Mouse (Mus musculus): ENCODE data around the gene Cdyl. TPM values are rescaled to one million over a fixed set of nuclear protein-coding genes. Genes with fewer than 3 reads are reported as not detected.

Gene Cdyl
- polyA plus RNA-seq, 1 experiment, result 3.8 TPM

DNA sequence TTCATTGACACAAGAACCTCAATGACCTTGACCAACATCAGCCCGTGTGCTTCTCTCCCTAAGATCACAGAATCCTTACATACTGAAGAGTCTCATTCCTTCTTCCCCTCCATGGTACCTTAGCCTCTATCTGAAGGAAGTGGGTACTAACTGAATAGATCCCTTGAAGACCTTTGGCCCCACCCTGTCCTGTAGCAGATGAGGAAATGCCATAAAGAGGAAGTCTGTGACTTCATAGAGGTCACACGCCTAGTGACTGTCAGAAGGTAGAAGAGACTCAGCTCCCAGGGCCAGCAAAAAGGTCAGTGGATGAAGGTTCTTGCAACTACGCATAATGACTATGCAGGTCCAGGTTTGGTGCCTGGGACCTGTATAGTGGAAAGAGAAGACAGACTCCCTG, 5.8 kb downstream of the Cdyl start:
- H3K27ac ChIP-seq (ENCODE audit: insufficient read depth, low read depth, low read length), result no peak overlapping the region
- TF ChIP-seq POLR2A (IDR thresholded peaks at IDR 0.05; ENCODE audit: low read depth, low read length) (no peak), CTCF (IDR thresholded peaks at IDR 0.05; ENCODE audit: extremely low read depth, insufficient read length, insufficient replicate concordance, low read depth, low read length) (no peak)
- no peak overlapping the region for H3K4me3 ChIP-seq (ENCODE audit: low read depth, low read length)
- H3K4me1 ChIP-seq (ENCODE audit: control insufficient read depth, insufficient read depth, insufficient read length, low read length), result peaks cover 7% of the 10 kb centered on the region; the same call in 1 of the 2 replicates
- 62% methylated on average over 3 of the region's 3 CpGs for WGBS
- no peaks in the 10 kb centered on the region for H3K36me3 ChIP-seq (ENCODE audit: control insufficient read depth, insufficient read depth, low read length)
- H3K27me3 ChIP-seq (ENCODE audit: control insufficient read depth, insufficient read depth, low read length), result no peaks in the 10 kb centered on the region

DNA sequence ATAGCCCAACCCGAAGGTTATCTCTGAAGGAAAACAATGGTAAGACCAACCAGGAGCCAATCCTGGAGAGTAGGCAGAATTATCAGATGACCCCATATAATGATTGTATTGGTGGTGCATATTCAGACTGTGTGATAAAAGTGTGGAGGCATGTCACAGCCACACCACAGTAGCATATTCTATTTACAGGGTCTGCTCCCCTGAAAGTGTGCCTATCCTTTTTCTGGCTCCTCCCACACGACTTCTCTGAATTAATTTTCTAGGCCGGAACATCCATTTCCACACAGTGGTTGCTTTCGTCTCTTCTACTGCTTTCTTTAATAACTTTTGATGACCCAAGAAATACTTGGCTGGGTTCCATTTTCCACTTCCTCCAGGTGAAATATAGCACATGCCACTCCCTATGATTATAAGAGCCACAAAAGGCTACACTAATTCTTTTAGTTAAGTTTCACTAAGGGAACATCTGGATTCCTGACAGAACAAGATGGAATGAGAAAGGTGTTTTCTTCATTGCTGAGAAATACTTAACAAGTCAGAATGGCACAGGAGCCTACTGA, 10.4 kb downstream of the Cdyl start:
- no peak overlapping the region for H3K4me3 ChIP-seq (ENCODE audit: low read depth, low read length)
- no peaks in the 10 kb centered on the region for H3K27me3 ChIP-seq (ENCODE audit: control insufficient read depth, insufficient read depth, low read length)
- H3K36me3 ChIP-seq (ENCODE audit: control insufficient read depth, insufficient read depth, low read length), result no peaks in the 10 kb centered on the region
- peaks cover 11% of the 10 kb centered on the region; the same call in 1 of the 2 replicates for H3K4me1 ChIP-seq (ENCODE audit: control insufficient read depth, insufficient read depth, insufficient read length, low read length)
- H3K27ac ChIP-seq (ENCODE audit: insufficient read depth, low read depth, low read length), result peak overlapping the region; percentile 20
- TF ChIP-seq CTCF (IDR thresholded peaks at IDR 0.05; ENCODE audit: extremely low read depth, insufficient read length, insufficient replicate concordance, low read depth, low read length) (no peak), POLR2A (IDR thresholded peaks at IDR 0.05; ENCODE audit: low read depth, low read length) (no peak)
- 13% methylated on average over 4 of the region's 4 CpGs for WGBS

DNA sequence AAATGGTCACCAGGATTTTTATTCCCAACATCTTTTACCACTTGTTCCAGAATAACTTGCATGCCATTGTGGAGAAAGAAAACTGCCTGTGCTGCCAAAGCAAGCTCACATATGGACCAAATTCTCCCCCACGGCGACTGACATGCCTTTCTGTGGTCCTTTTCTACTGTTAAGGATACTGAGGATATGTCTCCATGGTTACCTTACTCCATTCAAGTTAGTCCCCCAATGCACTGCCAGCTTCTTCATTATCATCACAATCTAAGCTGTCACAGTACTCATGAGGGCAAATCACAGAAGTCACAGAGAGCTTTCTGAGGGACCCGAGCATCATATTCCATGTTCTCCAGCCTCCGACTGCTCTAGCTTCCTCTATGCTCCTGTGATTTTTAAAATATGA, 11.2 kb downstream of the Cdyl start:
- no peaks in the 10 kb centered on the region for H3K27me3 ChIP-seq (ENCODE audit: control insufficient read depth, insufficient read depth, low read length)
- 90% methylated on average over 4 of the region's 4 CpGs for WGBS
- H3K4me3 ChIP-seq (ENCODE audit: low read depth, low read length), result no peak overlapping the region
- H3K36me3 ChIP-seq (ENCODE audit: control insufficient read depth, insufficient read depth, low read length), result no peaks in the 10 kb centered on the region
- peaks cover 6% of the 10 kb centered on the region; the same call in 1 of the 2 replicates for H3K4me1 ChIP-seq (ENCODE audit: control insufficient read depth, insufficient read depth, insufficient read length, low read length)
- H3K27ac ChIP-seq (ENCODE audit: insufficient read depth, low read depth, low read length), result peak overlapping the region; percentile 22; the same call in 1 of the 2 replicates
- TF ChIP-seq CTCF (IDR thresholded peaks at IDR 0.05; ENCODE audit: extremely low read depth, insufficient read length, insufficient replicate concordance, low read depth, low read length) (no peak), POLR2A (IDR thresholded peaks at IDR 0.05; ENCODE audit: low read depth, low read length) (no peak)

DNA sequence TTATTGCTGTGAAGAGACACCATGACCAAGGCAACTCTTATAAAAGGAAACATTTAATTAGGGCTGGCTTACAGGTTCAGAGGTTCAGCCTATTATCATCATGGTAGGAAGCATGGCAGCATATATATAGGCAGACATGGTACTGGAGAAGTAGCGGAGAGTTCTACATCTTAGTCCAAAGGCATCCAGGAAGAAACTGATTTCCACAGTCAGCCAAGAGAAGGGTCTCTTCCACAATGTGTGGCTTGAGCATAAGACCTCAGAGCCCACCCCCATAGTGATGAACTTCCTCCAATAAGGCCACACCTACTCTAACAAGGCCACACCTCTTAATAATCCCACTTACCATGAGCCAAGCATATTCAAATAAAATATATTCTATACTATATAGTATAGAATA, 17.3 kb downstream of the Cdyl start:
- peaks cover 4% of the 10 kb centered on the region; the same call in 1 of the 2 replicates for H3K4me1 ChIP-seq (ENCODE audit: control insufficient read depth, insufficient read depth, insufficient read length, low read length)
- H3K4me3 ChIP-seq (ENCODE audit: low read depth, low read length), result no peak overlapping the region
- H3K36me3 ChIP-seq (ENCODE audit: control insufficient read depth, insufficient read depth, low read length), result no peaks in the 10 kb centered on the region
- 97% methylated on average over 1 of the region's 1 CpGs for WGBS
- H3K27me3 ChIP-seq (ENCODE audit: control insufficient read depth, insufficient read depth, low read length), result no peaks in the 10 kb centered on the region
- no peak overlapping the region for H3K27ac ChIP-seq (ENCODE audit: insufficient read depth, low read depth, low read length)
- TF ChIP-seq CTCF (IDR thresholded peaks at IDR 0.05; ENCODE audit: extremely low read depth, insufficient read length, insufficient replicate concordance, low read depth, low read length) (no peak), POLR2A (IDR thresholded peaks at IDR 0.05; ENCODE audit: low read depth, low read length) (no peak)

DNA sequence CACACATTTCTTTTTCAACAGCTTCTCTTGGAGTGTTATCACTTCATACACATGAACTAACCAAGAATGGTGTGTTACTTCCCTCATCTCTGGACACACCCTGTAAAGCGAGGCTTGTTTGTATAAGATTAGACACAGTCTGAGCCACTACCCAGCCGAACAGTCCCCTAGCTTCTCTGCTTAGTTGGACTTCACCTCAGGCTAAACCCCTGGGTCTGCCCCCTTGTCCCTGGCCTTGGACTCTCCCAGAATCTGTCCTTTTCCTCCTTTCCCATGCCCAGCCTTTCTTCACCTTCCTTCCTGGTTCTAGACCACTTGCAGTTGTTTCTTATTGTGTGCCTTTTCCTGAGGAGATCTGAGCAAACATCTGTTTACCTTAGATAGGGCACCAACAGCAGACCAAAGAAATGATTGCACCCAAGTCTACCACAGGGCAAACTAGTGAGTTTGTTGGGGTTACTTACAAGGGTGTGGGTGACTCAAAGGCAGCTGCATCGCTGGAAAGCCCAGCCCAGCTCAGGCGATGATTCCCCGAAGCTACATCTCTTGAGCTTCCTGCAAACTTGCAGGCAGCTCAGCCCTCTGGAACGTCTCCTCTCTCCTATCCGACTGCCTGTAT, 17.9 kb downstream of the Cdyl start:
- H3K36me3 ChIP-seq (ENCODE audit: control insufficient read depth, insufficient read depth, low read length), result no peaks in the 10 kb centered on the region
- H3K27ac ChIP-seq (ENCODE audit: insufficient read depth, low read depth, low read length), result peak overlapping the region; percentile 17; the same call in 1 of the 2 replicates
- WGBS, result 18% methylated on average over 7 of the region's 7 CpGs
- TF ChIP-seq CTCF (IDR thresholded peaks at IDR 0.05; ENCODE audit: extremely low read depth, insufficient read length, insufficient replicate concordance, low read depth, low read length) (no peak), POLR2A (IDR thresholded peaks at IDR 0.05; ENCODE audit: low read depth, low read length) (no peak)
- no peaks in the 10 kb centered on the region for H3K27me3 ChIP-seq (ENCODE audit: control insufficient read depth, insufficient read depth, low read length)
- no peak overlapping the region for H3K4me3 ChIP-seq (ENCODE audit: low read depth, low read length)
- H3K4me1 ChIP-seq (ENCODE audit: control insufficient read depth, insufficient read depth, insufficient read length, low read length), result peaks cover 4% of the 10 kb centered on the region; the same call in 1 of the 2 replicates

DNA sequence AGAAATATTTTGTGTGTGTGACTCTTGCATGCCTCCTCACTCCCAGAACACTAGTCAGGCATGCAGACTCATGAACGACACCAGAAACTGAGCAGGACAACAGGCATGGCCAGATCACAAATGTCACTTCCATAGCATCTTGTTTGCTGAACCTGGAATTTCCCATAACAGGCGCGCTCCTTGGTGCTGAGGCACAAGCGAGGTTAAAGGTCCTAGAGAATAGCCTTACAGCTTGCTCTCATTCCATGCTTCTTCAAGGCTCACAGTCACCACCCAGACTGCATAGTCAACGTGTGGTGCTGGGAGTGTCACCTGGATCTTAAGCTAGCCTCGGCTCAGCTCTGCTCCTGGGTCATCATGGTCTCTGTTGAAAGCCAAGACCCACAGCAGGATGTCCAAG, 19.1 kb downstream of the Cdyl start:
- WGBS, result 86% methylated on average over 6 of the region's 6 CpGs
- Histone ChIP-seq H3K27ac (ENCODE audit: insufficient read depth, low read depth, low read length) (no peak overlapping the region), H3K36me3 (ENCODE audit: control insufficient read depth, insufficient read depth, low read length) (no peaks in the 10 kb centered on the region), H3K27me3 (ENCODE audit: control insufficient read depth, insufficient read depth, low read length) (no peaks in the 10 kb centered on the region), H3K4me1 (ENCODE audit: control insufficient read depth, insufficient read depth, insufficient read length, low read length) (peaks cover 4% of the 10 kb centered on the region; the same call in 1 of the 2 replicates), H3K4me3 (ENCODE audit: low read depth, low read length) (no peak overlapping the region)
- TF ChIP-seq CTCF (IDR thresholded peaks at IDR 0.05; ENCODE audit: extremely low read depth, insufficient read length, insufficient replicate concordance, low read depth, low read length) (no peak), POLR2A (IDR thresholded peaks at IDR 0.05; ENCODE audit: low read depth, low read length) (no peak)

DNA sequence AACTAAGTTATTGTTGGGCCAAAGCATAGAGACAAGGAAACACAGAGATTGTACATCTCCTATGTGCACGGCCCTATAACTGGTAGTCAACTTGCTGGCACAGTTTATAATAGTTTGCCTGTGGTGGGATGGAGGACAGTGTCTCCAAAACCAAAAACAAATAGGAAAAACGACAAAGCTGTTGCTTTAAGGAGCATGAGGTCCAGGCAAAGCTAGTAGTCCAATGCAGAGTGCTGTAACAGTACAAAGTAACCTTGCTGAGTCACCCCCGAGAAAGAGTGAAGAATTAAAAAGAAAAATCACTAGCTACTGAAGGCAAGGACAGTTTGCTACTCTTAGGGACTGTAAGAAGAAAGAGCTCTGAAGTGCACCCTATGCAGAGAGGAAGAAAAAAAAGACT, 21.7 kb downstream of the Cdyl start:
- H3K27ac ChIP-seq (ENCODE audit: insufficient read depth, low read depth, low read length), result no peak overlapping the region
- TF ChIP-seq CTCF (IDR thresholded peaks at IDR 0.05; ENCODE audit: extremely low read depth, insufficient read length, insufficient replicate concordance, low read depth, low read length) (no peak), POLR2A (IDR thresholded peaks at IDR 0.05; ENCODE audit: low read depth, low read length) (no peak)
- H3K27me3 ChIP-seq (ENCODE audit: control insufficient read depth, insufficient read depth, low read length), result no peaks in the 10 kb centered on the region
- H3K4me3 ChIP-seq (ENCODE audit: low read depth, low read length), result no peak overlapping the region
- no peaks in the 10 kb centered on the region for H3K36me3 ChIP-seq (ENCODE audit: control insufficient read depth, insufficient read depth, low read length)
- peaks cover 4% of the 10 kb centered on the region; the same call in 1 of the 2 replicates for H3K4me1 ChIP-seq (ENCODE audit: control insufficient read depth, insufficient read depth, insufficient read length, low read length)
- WGBS, result 81% methylated on average over 3 of the region's 3 CpGs
